Mouse (Mus musculus) mouse trophoblast stem cell (cell line): Measurements from ENCODE around the gene Acod1.

ENCODE experiments used
- in situ Hi-C, 2 experiments: fragments of 300-500 bp; cut with MseI, MboI; formaldehyde crosslinking; loops; 2 replicates in 1 of 2; 3 replicates in 1 of 2; pipeline ENCODE4 v1.15.1; 2025

Acod1 gene

DNA sequence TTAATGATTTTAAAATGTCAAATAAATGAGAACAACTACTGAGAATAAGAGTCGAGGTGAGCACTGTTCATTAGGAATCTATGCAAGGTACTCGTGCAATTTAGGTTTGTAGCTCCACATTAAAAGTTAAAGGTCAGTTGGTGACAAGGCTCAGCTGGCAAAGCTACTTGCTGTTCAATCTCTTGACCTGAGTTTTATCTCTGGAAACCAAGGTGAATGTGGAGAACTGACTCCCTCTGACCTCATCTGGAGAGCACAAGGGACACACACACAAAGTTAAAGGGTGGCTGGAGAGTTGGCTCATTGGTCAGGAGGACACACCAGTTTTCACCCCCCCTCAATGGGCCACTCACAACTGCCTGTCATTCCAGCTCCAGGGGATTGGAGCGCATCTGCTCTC, 54.4 kb downstream of the Acod1 start:
- in situ Hi-C loops = no loop called here

DNA sequence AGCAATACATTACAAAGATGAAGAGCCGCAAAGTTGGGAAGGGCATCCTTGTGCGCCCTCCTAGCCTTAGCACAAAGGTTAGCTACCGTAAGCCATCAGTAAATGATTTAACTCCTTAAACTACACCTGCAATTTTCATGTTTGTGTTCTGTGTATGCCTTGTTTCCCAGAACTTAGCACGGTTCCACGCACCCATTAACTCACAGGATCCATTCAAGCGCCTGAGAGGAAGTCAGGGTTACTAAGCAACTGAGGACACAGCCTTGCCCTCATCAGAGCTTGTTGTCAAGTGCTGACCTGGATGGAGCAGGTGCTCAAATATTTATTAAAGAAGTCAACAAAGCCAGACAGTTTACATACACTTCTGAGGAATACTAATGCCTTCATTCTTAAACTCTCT, 55.5 kb downstream of the Acod1 start:
- in situ Hi-C loops = no loop called here

DNA sequence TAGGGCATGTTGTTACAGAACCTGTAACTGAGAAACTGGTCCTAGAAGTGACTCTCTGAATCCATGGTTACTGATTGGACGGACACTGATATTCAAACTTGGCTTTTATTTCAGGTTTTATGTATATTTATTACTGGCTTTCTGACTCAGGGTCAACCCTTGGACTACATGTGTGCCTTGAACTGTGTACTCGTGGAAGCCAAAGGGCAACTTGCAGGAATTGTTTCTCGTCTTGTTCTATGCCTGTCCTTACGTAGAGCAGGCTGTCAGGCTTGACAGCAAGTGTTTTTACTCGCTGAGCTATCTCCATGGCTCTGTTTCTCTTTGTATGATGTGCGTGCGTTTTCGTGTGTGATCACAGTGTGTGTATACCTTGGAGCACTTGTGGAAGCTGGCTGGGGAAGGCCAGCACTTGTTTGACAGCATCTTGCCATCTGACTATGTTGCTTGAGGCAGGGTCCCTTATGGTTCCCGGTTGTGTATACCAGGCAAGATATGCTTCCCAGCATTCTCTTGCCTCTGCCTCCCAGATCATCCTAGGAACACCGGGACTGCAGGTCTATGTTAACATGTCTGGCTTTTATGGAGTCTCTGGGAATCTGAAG, 56.1 kb downstream of the Acod1 start:
- in situ Hi-C loops = no loop called here
